Comparison of ENCODE assay signal across 16 mouse cellular contexts in the genomic region with DNA sequence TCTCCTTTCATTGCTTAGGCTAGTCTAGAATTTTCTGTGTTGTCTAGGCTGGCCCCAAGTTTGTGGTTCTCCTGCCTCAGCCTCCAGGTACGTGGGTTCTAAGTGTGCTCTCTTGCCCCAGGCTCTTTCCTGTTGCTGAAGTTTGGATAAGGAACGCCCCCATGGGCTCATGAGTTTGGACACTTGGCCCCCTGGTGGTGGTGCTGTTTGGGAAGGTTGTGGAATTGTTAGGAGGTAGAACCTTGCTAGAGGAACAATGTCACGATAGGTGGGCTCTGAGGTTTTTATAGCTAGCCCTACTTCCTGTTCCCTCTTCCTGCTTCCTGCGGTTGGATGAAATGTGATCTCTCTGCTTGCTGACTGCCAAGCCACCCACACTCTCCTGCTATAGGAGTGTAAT.
A peak's percentile ranks its signal among the peaks of the same experiment; 100 is the strongest.
DNase-seq lines count a peak whose midpoint lies in the region; ATAC-seq and TF ChIP-seq lines count a peak whose summit lies in the region.
"Had no signal": no experiment of that assay in that cellular context is flagged by ENCODE, and none has a peak within 500 bp of the region (broad histone marks: within the 10 kb centered on the region; RNA-seq: fewer than 3 reads in every experiment).

No protein-coding gene starts in this region.

- no peak for TF ChIP-seq POLR2A in MEL (IDR thresholded peaks at IDR 0.05; ENCODE audit: control insufficient read depth in 1 of 2, insufficient read depth in 1 of 2, low read depth in 1 of 2, low read length in 2 of 2, poor library complexity in 1 of 2)

- no peaks in the 10 kb centered on the region for H3K79me2 ChIP-seq in MEL (ENCODE audit: control insufficient read depth, insufficient read depth, low read length, poor library complexity)

- 71% methylated on average over 4 of the region's 4 CpGs for WGBS in intestine, postnatal 0 days
- WGBS in intestine, embryonic 16.5 days = 85% methylated on average over 4 of the region's 4 CpGs
- 84% methylated on average over 4 of the region's 4 CpGs for WGBS in hindbrain, embryonic 16.5 days

- TF ChIP-seq CTCF in intestine, postnatal 0 days (IDR thresholded peaks at IDR 0.05; ENCODE audit: low read depth) = peak; percentile 40
- TF ChIP-seq CTCF in MEL (IDR thresholded peaks at IDR 0.05 in 2 of 3, conservative IDR thresholded peaks at IDR 0.05 in 1 of 3; ENCODE audit: control insufficient read depth in 1 of 3, insufficient read depth in 1 of 3, low read depth in 2 of 3, low read length in 3 of 3, poor library complexity in 1 of 3, severe bottlenecking in 1 of 3) = no peak; a peak in 1 of 6 replicates

- ATAC-seq in intestine, postnatal 0 days = no peak
- ATAC-seq in intestine, embryonic 16.5 days = no peak
- no peak for ATAC-seq in hindbrain, embryonic 16.5 days
- ATAC-seq: hindbrain, postnatal 0 days; Patski had no signal

- H3K9ac ChIP-seq in intestine, postnatal 0 days (ENCODE audit: low read depth, low read length) = no peak overlapping the region
- H3K9ac ChIP-seq in intestine, embryonic 16.5 days (ENCODE audit: low read depth, low read length) = no peak overlapping the region
- H3K9ac ChIP-seq in MEL (ENCODE audit: control insufficient read depth, low read depth, low read length, poor library complexity, severe bottlenecking) = no peak overlapping the region
- no peak overlapping the region for H3K9ac ChIP-seq in hindbrain, embryonic 16.5 days (ENCODE audit: low read depth, low read length)
- H3K9ac ChIP-seq: liver, embryonic 15.5 days had no signal

- H3K27me3 ChIP-seq in intestine, postnatal 0 days (replicated peaks; ENCODE audit: control insufficient read depth, insufficient read depth, low read length) = no peaks in the 10 kb centered on the region
- H3K27me3 ChIP-seq in intestine, embryonic 16.5 days (replicated peaks; ENCODE audit: control insufficient read depth, insufficient read depth, low read length) = no peaks in the 10 kb centered on the region
- no peaks in the 10 kb centered on the region for H3K27me3 ChIP-seq in MEL (ENCODE audit: control insufficient read depth in 1 of 2, insufficient read depth in 2 of 2, low read length in 2 of 2)
- no peaks in the 10 kb centered on the region for H3K27me3 ChIP-seq in hindbrain, embryonic 16.5 days (replicated peaks; ENCODE audit: control insufficient read depth, insufficient read depth, low read length)
- H3K27me3 ChIP-seq: liver, embryonic 15.5 days had no signal

- H3K36me3 ChIP-seq in intestine, postnatal 0 days (ENCODE audit: control insufficient read depth, insufficient read depth) = no peaks in the 10 kb centered on the region
- no peaks in the 10 kb centered on the region for H3K36me3 ChIP-seq in intestine, embryonic 16.5 days (ENCODE audit: control insufficient read depth, insufficient read depth, low read length)
- H3K36me3 ChIP-seq in MEL (ENCODE audit: control insufficient read depth in 1 of 2, insufficient read depth in 2 of 2, low read length in 2 of 2) = no peaks in the 10 kb centered on the region
- no peaks in the 10 kb centered on the region for H3K36me3 ChIP-seq in hindbrain, embryonic 16.5 days (ENCODE audit: control insufficient read depth, insufficient read depth, low read length)
- H3K36me3 ChIP-seq: liver, embryonic 15.5 days had no signal

- no peak for TF ChIP-seq EP300 in MEL (IDR thresholded peaks at IDR 0.05; ENCODE audit: low read depth in 1 of 2, low read length in 2 of 2)

- H3K9me3 ChIP-seq in intestine, postnatal 0 days (ENCODE audit: control insufficient read depth) = no peaks in the 10 kb centered on the region
- H3K9me3 ChIP-seq in intestine, embryonic 16.5 days (ENCODE audit: control insufficient read depth, low read length) = no peaks in the 10 kb centered on the region
- H3K9me3 ChIP-seq in MEL (replicated peaks; ENCODE audit: insufficient read depth, low read length) = no peaks in the 10 kb centered on the region
- no peaks in the 10 kb centered on the region for H3K9me3 ChIP-seq in hindbrain, embryonic 16.5 days (ENCODE audit: control insufficient read depth, low read length)
- H3K9me3 ChIP-seq: liver, embryonic 15.5 days had no signal

- H3K4me3 ChIP-seq in intestine, postnatal 0 days (ENCODE audit: low read depth, low read length) = no peak overlapping the region
- H3K4me3 ChIP-seq in intestine, embryonic 16.5 days (ENCODE audit: low read length) = no peak overlapping the region
- H3K4me3 ChIP-seq in MEL (ENCODE audit: control insufficient read depth in 1 of 2, insufficient read depth in 1 of 2, low read depth in 2 of 2, low read length in 2 of 2) = no peak overlapping the region
- no peak overlapping the region for H3K4me3 ChIP-seq in hindbrain, embryonic 16.5 days (ENCODE audit: low read length)
- H3K4me3 ChIP-seq: liver, embryonic 15.5 days had no signal

- peak; percentile 18 for DNase-seq in lung, postnatal 10 days
- no peak for DNase-seq in lung, postnatal 14 days
- peak; percentile 10 for DNase-seq in MEL (ENCODE audit: low read depth, low spot score)
- peak; percentile 16 for DNase-seq in lung, postnatal 36 days
- DNase-seq in right cerebral cortex, postnatal 14 days = no peak
- DNase-seq: adrenal gland, postnatal 10 days; cerebellum, postnatal 10 days; kidney, adult 9 months; right cerebral cortex, postnatal 4 days had no signal

- no peak; the same call in 1 of the 2 replicates for TF ChIP-seq RAD21 in MEL (IDR thresholded peaks at IDR 0.05; ENCODE audit: low read depth, low read length)

- no peaks in the 10 kb centered on the region for H3K4me1 ChIP-seq in intestine, postnatal 0 days (replicated peaks; ENCODE audit: control insufficient read depth, insufficient read depth, low read length)
- H3K4me1 ChIP-seq in intestine, embryonic 16.5 days (ENCODE audit: control insufficient read depth, insufficient read depth, low read length) = no peaks in the 10 kb centered on the region
- H3K4me1 ChIP-seq in MEL (ENCODE audit: control insufficient read depth in 1 of 2, insufficient read depth in 2 of 2, low read length in 2 of 2) = no peaks in the 10 kb centered on the region
- no peaks in the 10 kb centered on the region for H3K4me1 ChIP-seq in hindbrain, embryonic 16.5 days (ENCODE audit: control insufficient read depth, insufficient read depth, low read depth, low read length)
- H3K4me1 ChIP-seq: liver, embryonic 15.5 days had no signal

- H3K4me2 ChIP-seq in intestine, postnatal 0 days (replicated peaks; ENCODE audit: low read depth) = no peak overlapping the region
- no peak overlapping the region for H3K4me2 ChIP-seq in intestine, embryonic 16.5 days (ENCODE audit: low read depth, low read length)
- H3K4me2 ChIP-seq in hindbrain, embryonic 16.5 days (ENCODE audit: low read length) = no peak overlapping the region
- H3K4me2 ChIP-seq: liver, embryonic 15.5 days; midbrain, embryonic 11.5 days had no signal

- H3K27ac ChIP-seq in intestine, postnatal 0 days (ENCODE audit: low read depth, low read length) = no peak overlapping the region
- H3K27ac ChIP-seq in intestine, embryonic 16.5 days (ENCODE audit: low read length) = no peak overlapping the region
- no peak overlapping the region for H3K27ac ChIP-seq in MEL (ENCODE audit: control insufficient read depth, low read depth, low read length)
- H3K27ac ChIP-seq in hindbrain, embryonic 16.5 days (ENCODE audit: low read depth, low read length) = no peak overlapping the region
- H3K27ac ChIP-seq: hindbrain, postnatal 0 days; liver, embryonic 15.5 days had no signal

TF ChIP-seq in MEL, 35 proteins besides CTCF, POLR2A, EP300 and RAD21:
- TF ChIP-seq NELFE (IDR thresholded peaks at IDR 0.05; ENCODE audit: low read depth, low read length) (no peak), ELF1 (IDR thresholded peaks at IDR 0.05; ENCODE audit: low read depth, low read length) (peak; percentile 30; the same call in 1 of the 2 replicates), CHD2 (IDR thresholded peaks at IDR 0.05; ENCODE audit: low read length) (no peak), GATA1 (IDR thresholded peaks at IDR 0.05; ENCODE audit: low read depth, low read length) (no peak), POLR2AphosphoS2 (IDR thresholded peaks at IDR 0.05; ENCODE audit: low read length) (no peak)
TF ChIP-seq in MEL: peak in this region for 1.

Comparison
In these comparisons a context has a peak if more than half of its experiments do, and no peak if none do; other contexts are left out.
1. DNase-seq: peak in lung, postnatal 10 days (single experiment), MEL (single experiment) and lung, postnatal 36 days (single experiment); none in lung, postnatal 14 days (single experiment) and right cerebral cortex, postnatal 14 days (single experiment).